Mouse (Mus musculus) brain, embryonic 14.5 days (tissue): ENCODE data around the gene Olfr33.

Experiments used
- CTCF ChIP-seq: fragments of 200-500 bp; IDR thresholded peaks from 2 replicates; pipeline ENCODE4 v1.5.1; 2012; ENCODE audit warnings: inconsistent platforms, mild to moderate bottlenecking, moderate library complexity, borderline replicate concordance; ENCODE audit not compliant: insufficient read depth, insufficient read length; ENCODE audit errors: extremely low read depth
- POLR2A ChIP-seq: fragments of 200-500 bp; IDR thresholded peaks from 2 replicates; pipeline ENCODE4 v1.6.1; 2012; ENCODE audit warnings: mild to moderate bottlenecking, inconsistent platforms, borderline replicate concordance; ENCODE audit not compliant: poor library complexity, insufficient read depth, insufficient read length, severe bottlenecking; ENCODE audit errors: extremely low read depth

DNA sequence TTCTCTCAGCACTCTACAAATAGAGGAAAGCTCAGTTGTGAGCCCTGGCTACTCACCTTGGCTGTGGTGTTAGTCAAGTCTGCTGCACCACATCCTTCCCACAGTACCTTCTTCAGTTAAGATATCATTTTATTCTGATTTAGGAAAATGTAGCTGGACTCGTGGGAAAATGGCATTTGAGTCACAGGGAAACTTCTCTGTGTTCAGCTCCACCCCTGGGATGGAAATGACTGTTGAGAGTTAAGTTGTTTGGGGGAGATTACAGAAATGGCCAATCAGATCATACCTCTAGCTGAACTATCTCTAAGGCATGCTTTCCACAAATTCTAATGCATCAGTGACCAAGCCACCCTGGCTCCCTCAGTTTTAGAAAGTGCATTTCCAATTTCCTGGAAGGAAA, at the start of gene Olfr33:
- TF ChIP-seq CTCF, result no peak
- TF ChIP-seq POLR2A, result no peak
